Mouse (Mus musculus) G1E (cell line): ENCODE measurements around the gene Ecsit.

ENCODE experiments used
- CTCF ChIP-seq: IDR thresholded peaks from 2 replicates; pipeline ENCODE4 v1.5.1; 2012; ENCODE audit warnings: low read depth, low read length, inconsistent platforms, mixed read lengths
- GATA1 ChIP-seq: IDR thresholded peaks from 2 replicates; pipeline ENCODE4 v1.6.1; 2012; ENCODE audit warnings: borderline replicate concordance, low read length, inconsistent platforms, mixed read lengths
- POLR2AphosphoS5 ChIP-seq: IDR thresholded peaks from 2 replicates; pipeline ENCODE4 v1.6.1; 2012; ENCODE audit warnings: low read depth, low read length, inconsistent platforms; ENCODE audit not compliant: insufficient replicate concordance

- TF ChIP-seq CTCF (no peak), POLR2AphosphoS5 (no peak), GATA1 (no peak)
Measured at GRCm38 (mm10) chr9:22099922-22100321, 14.7 kb upstream of the Ecsit start.
